Mouse (Mus musculus) embryonic facial prominence, embryonic 14.5 days (tissue): ENCODE measurements at regions not wholly inside any gene's neighbourhood (a gene's known extent, or its start where the extent isn't known, plus 50 kb on each side); places are given as distances from the start of the nearest gene placed in this dataset.

Experiments
- ATAC-seq: fragments of 200-750 bp; cut with Nextera tagmentation; 2 replicates; pipeline ENCODE4 v1.8.0; 2017; ENCODE audit warnings: low read depth, moderate number of reproducible peaks, moderate TSS enrichment
- DNase-seq: peaks from one replicate; pipeline ENCODE4 v3.0.0-alpha.2; 2015; ENCODE audit warnings: low spot score
- H3K27ac ChIP-seq: fragments of 300-500 bp; sonication (generic); replicated peaks from 2 replicates; pipeline ENCODE4 v1.5.1; 2014; ENCODE audit warnings: low read depth, mild to moderate bottlenecking, low read length, moderate library complexity
- H3K27me3 ChIP-seq: fragments of 300-500 bp; sonication (generic); replicated peaks from 2 replicates; pipeline ENCODE4 v1.6.1; 2014; ENCODE audit warnings: low read length; ENCODE audit not compliant: control insufficient read depth, insufficient read depth
- H3K36me3 ChIP-seq: fragments of 300-500 bp; sonication (generic); 2 replicates; pipeline ENCODE4 v1.6.1; 2014; ENCODE audit warnings: low read length, mixed read lengths; ENCODE audit not compliant: control insufficient read depth, insufficient read depth
- H3K4me1 ChIP-seq: fragments of 300-500 bp; sonication (generic); 2 replicates; pipeline ENCODE4 v1.6.1; 2014; ENCODE audit warnings: antibody characterized with exemption, low read length; ENCODE audit not compliant: control insufficient read depth, insufficient read depth
- H3K4me2 ChIP-seq: fragments of 300-500 bp; sonication (generic); 2 replicates; pipeline ENCODE4 v1.6.1; 2014; ENCODE audit warnings: low read depth, mild to moderate bottlenecking, low read length, moderate library complexity, mixed read lengths
- H3K4me3 ChIP-seq: fragments of 300-500 bp; sonication (generic); 2 replicates; pipeline ENCODE4 v1.5.1; 2014; ENCODE audit warnings: low read depth, mild to moderate bottlenecking, low read length
- H3K9ac ChIP-seq: fragments of 300-500 bp; sonication (generic); 2 replicates; pipeline ENCODE4 v1.6.1; 2014; ENCODE audit warnings: low read depth, mild to moderate bottlenecking, low read length, moderate library complexity, mixed read lengths
- H3K9me3 ChIP-seq: fragments of 300-500 bp; sonication (generic); 2 replicates; pipeline ENCODE4 v1.6.1; 2016; ENCODE audit warnings: low read length; ENCODE audit not compliant: control insufficient read depth
- WGBS: fragments of 180-500 bp; shearing (Covaris S2); extraction: QIAGEN DNeasy Blood & Tissue Kit; methylation state at CpG from one replicate; pipeline ENCODE4 v1.1.7; 2014; 5-methylcytosine and 5-hydroxymethylcytosine counted together

GRCm38 (mm10) chr14:68182606-68183005 lies 1111.5 kb downstream of the Synb start:
- ATAC-seq (no peak), DNase-seq (no peak)
- Histone ChIP-seq H3K4me1 (no peaks in the 10 kb centered on the region), H3K4me2 (no peak overlapping the region), H3K27ac (no peak overlapping the region), H3K4me3 (no peak overlapping the region), H3K27me3 (no peaks in the 10 kb centered on the region), H3K9me3 (no peaks in the 10 kb centered on the region), H3K36me3 (no peaks in the 10 kb centered on the region), H3K9ac (no peak overlapping the region)
- 62% methylated on average over 9 of the region's 9 CpGs for WGBS

DNA sequence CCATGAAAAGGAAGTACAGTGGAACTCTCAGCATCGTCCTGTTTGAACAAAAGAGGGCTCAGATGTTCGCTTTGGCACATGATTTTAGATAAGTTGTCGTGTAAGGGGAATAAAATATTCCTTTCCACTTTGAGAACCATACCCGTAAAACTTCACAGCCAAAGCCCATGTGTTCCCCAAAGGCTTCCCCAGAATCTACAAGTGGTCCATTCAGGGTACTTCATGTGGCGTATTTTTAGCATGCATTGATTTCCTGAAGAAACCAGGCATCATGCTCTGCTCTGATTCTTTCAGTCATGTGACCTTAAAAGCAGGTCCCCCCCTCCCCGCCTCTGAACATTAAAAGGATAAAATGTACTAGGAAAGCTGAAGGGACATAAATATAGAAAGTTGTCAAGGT lies 1112.9 kb downstream of the Synb start:
- no peak overlapping the region for H3K4me2 ChIP-seq
- no peaks in the 10 kb centered on the region for H3K9me3 ChIP-seq
- 80% methylated on average over 6 of the region's 6 CpGs for WGBS
- no peaks in the 10 kb centered on the region for H3K27me3 ChIP-seq
- no peak overlapping the region for H3K4me3 ChIP-seq
- no peak for DNase-seq
- no peaks in the 10 kb centered on the region for H3K36me3 ChIP-seq
- no peak for ATAC-seq
- H3K27ac ChIP-seq: no peak overlapping the region
- no peak overlapping the region for H3K9ac ChIP-seq
- no peaks in the 10 kb centered on the region for H3K4me1 ChIP-seq
